Mouse (Mus musculus) thymus, adult 18-20 months (tissue): ENCODE measurements at regions not wholly inside any gene's neighbourhood (a gene's known extent, or its start where the extent isn't known, plus 50 kb on each side); places are given as distances from the start of the nearest gene placed in this dataset.

Experiments
- DNase-seq, 2 experiments: peaks; one replicate each; pipeline ENCODE4 v3.0.0; 2022; ENCODE audit warnings: mixed read lengths in 2 of 2

- DNase-seq = peak; percentile 9 to 45
These were observed 73.0 kb upstream of the Nrn1 start for GRCm38 (mm10) chr13:36807961-36808360.

- DNase-seq = peak in 1 of 2 experiments; percentile 20
These were observed 54.4 kb upstream of the Nrn1 start for GRCm38 (mm10) chr13:36789360-36789759.
